Mouse (Mus musculus) erythroblast, embryonic 14.5 days (primary cell): ENCODE results near the gene Gpr3. TPM values are rescaled to one million over a fixed set of nuclear protein-coding genes. Genes with fewer than 3 reads are reported as not detected.

Experiments used
- H3K27me3 ChIP-seq: 2 replicates; pipeline ENCODE4 v1.6.1; 2012; ENCODE audit warnings: inconsistent platforms; ENCODE audit not compliant: control insufficient read depth
- H3K36me3 ChIP-seq: 2 replicates; pipeline ENCODE4 v1.6.1; 2012; ENCODE audit warnings: mild to moderate bottlenecking, inconsistent platforms; ENCODE audit not compliant: control insufficient read depth
- H3K4me1 ChIP-seq: 2 replicates; pipeline ENCODE4 v1.6.1; 2012; ENCODE audit warnings: inconsistent platforms; ENCODE audit not compliant: control insufficient read depth
- H3K4me3 ChIP-seq: replicated peaks from 2 replicates; pipeline ENCODE3; 2012; ENCODE audit warnings: moderate library complexity, mild to moderate bottlenecking, inconsistent platforms
- H3K9me3 ChIP-seq: 2 replicates; pipeline ENCODE4 v1.6.1; 2012; ENCODE audit warnings: low read length, inconsistent platforms, mixed read lengths; ENCODE audit not compliant: control insufficient read depth
- GATA1 ChIP-seq: IDR thresholded peaks from 2 replicates; pipeline ENCODE4 v1.6.1; 2012; ENCODE audit warnings: low read length, inconsistent platforms, mixed read lengths
- TAL1 ChIP-seq: IDR thresholded peaks from 3 replicates; pipeline ENCODE4 v1.6.1; 2012; ENCODE audit warnings: low read length, inconsistent platforms, mixed read lengths
- polyA plus RNA-seq: library from polyadenylated mRNA; stranded (reverse); fragments of >175 nt; gene quantifications from 2 replicates; pipeline ENCODE4 v1.2.3, GENCODE M21; 2012

The Gpr3 gene
- polyA plus RNA-seq, 1 experiment = not detected

DNA sequence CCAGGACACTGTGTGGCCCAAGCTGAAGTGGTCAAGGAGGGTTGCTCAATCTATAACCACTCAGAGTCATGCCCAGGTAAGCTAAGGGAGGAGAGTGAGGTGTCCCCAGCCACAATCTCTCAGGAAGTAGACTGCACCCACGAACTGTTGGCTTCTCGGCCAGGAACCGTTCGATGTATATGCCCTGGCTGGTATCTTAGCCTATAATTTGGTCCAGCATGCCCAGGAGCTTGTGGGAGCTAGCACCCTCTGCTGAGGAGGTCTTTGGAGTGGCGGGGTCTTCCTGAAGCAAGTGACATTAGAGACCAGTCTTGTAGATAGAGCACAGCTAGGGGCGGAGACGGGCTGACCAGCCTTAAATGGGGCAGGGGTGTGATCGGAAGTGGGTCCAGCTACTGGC is 9.4 kb upstream of the Gpr3 start:
- TF ChIP-seq GATA1 (no peak), TAL1 (no peak)
- Histone ChIP-seq H3K4me3 (no peak overlapping the region), H3K9me3 (no peaks in the 10 kb centered on the region), H3K27me3 (peaks cover 68% of the 10 kb centered on the region), H3K36me3 (no peaks in the 10 kb centered on the region), H3K4me1 (peaks cover 8% of the 10 kb centered on the region)

DNA sequence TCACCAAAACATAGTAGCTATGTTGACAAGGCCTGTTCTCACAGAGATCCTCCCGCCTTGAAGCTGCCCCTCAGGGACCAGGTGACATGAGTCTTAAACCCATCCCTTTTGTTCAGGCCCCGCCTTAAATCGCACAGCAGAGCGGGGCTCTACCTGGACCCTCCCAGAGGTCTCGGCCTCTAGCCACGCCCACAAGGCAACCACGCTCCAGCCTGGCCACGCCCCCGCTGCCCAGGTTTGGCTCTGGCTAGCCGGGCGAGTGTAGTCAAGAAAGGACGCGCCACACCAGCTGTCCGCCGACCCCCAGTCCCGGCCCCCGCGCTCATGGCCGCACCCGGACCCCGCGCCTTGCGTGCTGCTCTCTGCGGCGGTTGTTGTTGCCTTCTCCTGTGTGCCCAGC is 8.3 kb upstream of the Gpr3 start:
- H3K4me3 ChIP-seq = no peak overlapping the region
- peaks cover 65% of the 10 kb centered on the region for H3K27me3 ChIP-seq
- H3K9me3 ChIP-seq = no peaks in the 10 kb centered on the region
- H3K36me3 ChIP-seq = no peaks in the 10 kb centered on the region
- TF ChIP-seq TAL1 = no peak
- TF ChIP-seq GATA1 = no peak
- peaks cover 8% of the 10 kb centered on the region for H3K4me1 ChIP-seq

GRCm38 (mm10) chr4:133218745-133219144 is 6.4 kb upstream of the Gpr3 start:
- no peaks in the 10 kb centered on the region for H3K36me3 ChIP-seq
- no peaks in the 10 kb centered on the region for H3K9me3 ChIP-seq
- H3K4me1 ChIP-seq = peaks cover 8% of the 10 kb centered on the region
- H3K4me3 ChIP-seq = no peak overlapping the region
- TF ChIP-seq TAL1 (no peak), GATA1 (no peak)
- peaks cover 74% of the 10 kb centered on the region for H3K27me3 ChIP-seq

GRCm38 (mm10) chr4:133217641-133218040 is 5.3 kb upstream of the Gpr3 start:
- peaks cover 15% of the 10 kb centered on the region for H3K4me1 ChIP-seq
- no peak overlapping the region for H3K4me3 ChIP-seq
- H3K27me3 ChIP-seq = peaks cover 74% of the 10 kb centered on the region
- H3K9me3 ChIP-seq = peaks cover 2% of the 10 kb centered on the region; the same call in 1 of the 2 replicates
- no peak for TF ChIP-seq TAL1
- H3K36me3 ChIP-seq = no peaks in the 10 kb centered on the region

- TF ChIP-seq TAL1 = no peak
- TF ChIP-seq GATA1 = no peak
- Histone ChIP-seq H3K4me3 (no peak overlapping the region), H3K4me1 (peaks cover 21% of the 10 kb centered on the region), H3K27me3 (peaks cover 71% of the 10 kb centered on the region), H3K36me3 (no peaks in the 10 kb centered on the region), H3K9me3 (peaks cover 2% of the 10 kb centered on the region; the same call in 1 of the 2 replicates)
Observed at GRCm38 (mm10) chr4:133213661-133214060, 1.3 kb upstream of the Gpr3 start.

DNA sequence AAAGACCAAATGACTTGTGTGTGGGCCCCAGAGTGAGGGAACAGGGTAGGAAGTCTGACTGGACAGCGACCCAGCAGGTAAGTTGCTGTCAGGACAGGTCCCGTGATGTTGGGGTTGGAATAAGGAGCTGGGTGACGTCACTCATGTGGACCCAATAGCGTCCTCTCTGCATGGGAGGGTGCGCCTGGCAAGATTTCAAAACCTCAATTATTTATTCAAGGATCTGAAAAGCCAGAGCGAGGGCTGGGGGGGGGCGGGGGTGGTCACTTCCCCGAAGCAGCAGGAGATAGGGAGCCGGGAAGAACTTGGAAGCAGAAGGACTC is 893 bp upstream of the Gpr3 start:
- H3K4me3 ChIP-seq = no peak overlapping the region
- peaks cover 71% of the 10 kb centered on the region for H3K27me3 ChIP-seq
- no peak for TF ChIP-seq TAL1
- TF ChIP-seq GATA1 = no peak
- H3K4me1 ChIP-seq = peaks cover 21% of the 10 kb centered on the region
- H3K36me3 ChIP-seq = no peaks in the 10 kb centered on the region
- peaks cover 2% of the 10 kb centered on the region; the same call in 1 of the 2 replicates for H3K9me3 ChIP-seq

GRCm38 (mm10) chr4:133212562-133213267 is 379 bp upstream of the Gpr3 start:
- TF ChIP-seq TAL1 = no peak
- TF ChIP-seq GATA1 = no peak
- Histone ChIP-seq H3K27me3 (peaks cover 66% of the 10 kb centered on the region), H3K9me3 (peaks cover 2% of the 10 kb centered on the region; the same call in 1 of the 2 replicates), H3K4me3 (peak overlapping the region; percentile 55), H3K36me3 (no peaks in the 10 kb centered on the region), H3K4me1 (peaks cover 20% of the 10 kb centered on the region)

- Histone ChIP-seq H3K27me3 (peaks cover 63% of the 10 kb centered on the region), H3K4me3 (no peak overlapping the region), H3K36me3 (no peaks in the 10 kb centered on the region), H3K4me1 (peaks cover 17% of the 10 kb centered on the region), H3K9me3 (peaks cover 2% of the 10 kb centered on the region; the same call in 1 of the 2 replicates)
- TF ChIP-seq TAL1 (no peak), GATA1 (no peak)
Observed at GRCm38 (mm10) chr4:133210788-133211390, 1.4 kb downstream of the Gpr3 start.

DNA sequence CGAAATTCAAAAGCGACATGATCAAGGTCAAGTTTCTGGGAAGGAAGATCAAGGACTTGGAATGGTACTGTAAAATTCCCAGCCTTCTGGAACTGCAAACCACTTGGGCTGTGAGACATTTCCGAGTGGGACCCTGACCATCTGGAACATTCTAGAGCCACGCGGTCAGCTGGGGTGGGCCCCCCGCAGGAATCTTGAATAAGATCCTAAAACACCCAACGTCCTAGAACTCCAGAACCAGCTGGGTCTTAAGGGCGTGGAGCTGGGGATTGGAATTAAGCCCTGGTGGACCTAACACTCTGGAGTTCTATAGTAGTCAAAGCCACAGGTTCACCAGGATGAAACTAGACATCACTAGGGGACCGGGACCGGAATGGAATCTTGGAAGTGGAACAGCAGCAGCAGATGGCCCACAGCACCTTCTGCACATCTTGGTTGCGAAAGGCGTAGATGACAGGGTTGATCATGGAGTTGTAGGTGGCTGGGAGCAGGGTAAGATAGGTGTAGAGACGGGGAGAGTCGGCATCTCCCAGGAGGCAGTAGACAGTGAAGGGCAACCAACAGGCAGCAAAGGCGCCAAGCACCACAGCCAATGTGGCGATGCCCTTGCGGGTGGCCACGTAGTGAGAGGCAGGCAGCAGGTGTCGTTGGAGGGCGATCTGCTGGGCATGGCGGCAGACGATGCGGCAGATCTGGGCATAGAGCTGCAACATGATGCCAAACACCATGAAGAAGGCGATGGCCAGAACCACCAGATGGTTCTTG is 2.1 kb downstream of the Gpr3 start:
- Histone ChIP-seq H3K4me3 (no peak overlapping the region), H3K9me3 (peaks cover 2% of the 10 kb centered on the region; the same call in 1 of the 2 replicates), H3K36me3 (no peaks in the 10 kb centered on the region), H3K4me1 (peaks cover 17% of the 10 kb centered on the region), H3K27me3 (peaks cover 59% of the 10 kb centered on the region)
- TF ChIP-seq GATA1 (no peak), TAL1 (no peak)
